Mouse (Mus musculus): ENCODE results near the gene Styxl1. TPM values are rescaled to one million over a fixed set of nuclear protein-coding genes. Genes with fewer than 3 reads are reported as not detected.

Styxl1 gene
- total and polyA plus RNA-seq, 2 experiments from 2014 or later = 0.42 TPM; not detected in 1

GRCm38 (mm10) chr5:135712803-135713202, 65.4 kb downstream of the Styxl1 start:
- peak overlapping the region; percentile 56 for H3K27ac ChIP-seq (ENCODE audit: low read depth)
- TF ChIP-seq EP300 (IDR thresholded peaks at IDR 0.05; ENCODE audit: low read depth) (no peak), CTCF (IDR thresholded peaks at IDR 0.05; ENCODE audit: low read depth) (no peak)
- 45% methylated on average over 4 of the region's 4 CpGs for WGBS

DNA sequence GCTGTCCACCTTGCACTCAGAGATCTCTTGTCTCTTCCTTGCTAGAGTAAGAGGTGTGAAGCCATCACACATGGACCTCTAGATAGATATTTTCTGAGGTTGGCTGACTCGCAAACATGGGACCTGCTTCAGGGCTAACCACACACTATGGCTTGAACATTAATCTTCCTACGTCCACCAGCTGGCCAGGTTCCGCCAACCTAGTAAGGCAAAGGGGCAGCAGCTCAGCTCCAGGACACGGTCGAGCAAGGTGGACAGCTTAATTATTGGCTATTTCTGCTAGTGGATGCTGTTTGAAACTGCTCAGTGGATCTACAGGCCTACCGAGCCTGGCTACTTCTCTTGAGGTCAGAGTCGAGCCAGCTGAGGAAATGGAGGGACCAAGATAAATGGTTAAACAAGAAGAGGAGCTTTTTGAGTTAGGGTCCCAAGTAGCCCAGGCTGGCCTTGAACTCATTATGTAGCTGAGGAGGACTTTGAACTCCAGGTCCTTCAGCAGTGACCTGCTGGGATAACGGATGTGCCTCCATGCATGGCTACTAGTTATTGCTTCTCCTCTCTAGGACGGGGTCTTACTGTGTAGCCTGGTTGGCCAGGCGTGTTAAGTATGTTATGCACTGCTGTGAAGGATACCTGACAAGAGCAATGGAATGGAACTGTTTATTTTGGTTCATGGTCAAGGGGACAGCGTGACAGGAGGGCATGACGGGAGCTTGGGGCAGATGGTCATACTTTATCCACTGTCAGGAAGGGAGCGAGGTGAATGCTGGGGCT, 66.4 kb downstream of the Styxl1 start:
- TF ChIP-seq EP300 (IDR thresholded peaks at IDR 0.05; ENCODE audit: low read depth) (no peak), CTCF (IDR thresholded peaks at IDR 0.05; ENCODE audit: low read depth) (no peak)
- Histone ChIP-seq H3K27me3 (ENCODE audit: control insufficient read depth, insufficient read depth, low read length) (no peaks in the 10 kb centered on the region), H3K4me2 (ENCODE audit: low read depth, low read length) (no peak overlapping the region), H3K27ac (ENCODE audit: low read depth) (no peak overlapping the region), H3K4me1 (ENCODE audit: control insufficient read depth, insufficient read depth) (peaks cover 15% of the 10 kb centered on the region), H3K4me3 (ENCODE audit: low read depth, low read length) (no peak overlapping the region), H3K36me3 (replicated peaks; ENCODE audit: control insufficient read depth, insufficient read depth, low read length) (peaks cover 23% of the 10 kb centered on the region), H3K9me3 (replicated peaks; ENCODE audit: control insufficient read depth, low read length) (no peaks in the 10 kb centered on the region), H3K9ac (replicated peaks; ENCODE audit: low read depth, low read length) (no peak overlapping the region)
- no peak for ATAC-seq (ENCODE audit: insufficient read depth, low read depth)
- 88% methylated on average over 13 of the region's 13 CpGs for WGBS
- no peak for DNase-seq (ENCODE audit: low spot score)

More at GRCm38 (mm10) chr5:135712803-135713202, 65.4 kb downstream of the Styxl1 start:
- H3K36me3 ChIP-seq (replicated peaks; ENCODE audit: control insufficient read depth, insufficient read depth, low read length) = peaks cover 24% of the 10 kb centered on the region
- H3K27me3 ChIP-seq (ENCODE audit: control insufficient read depth, insufficient read depth, low read length) = no peaks in the 10 kb centered on the region
- peaks cover 14% of the 10 kb centered on the region for H3K4me1 ChIP-seq (ENCODE audit: control insufficient read depth, insufficient read depth)
- H3K4me3 ChIP-seq (ENCODE audit: low read depth, low read length) = no peak overlapping the region
- DNase-seq (ENCODE audit: low spot score) (no peak), ATAC-seq (ENCODE audit: insufficient read depth, low read depth) (no peak)
- H3K9ac ChIP-seq (replicated peaks; ENCODE audit: low read depth, low read length) = no peak overlapping the region
- H3K4me2 ChIP-seq (ENCODE audit: low read depth, low read length) = no peak overlapping the region
- no peaks in the 10 kb centered on the region for H3K9me3 ChIP-seq (replicated peaks; ENCODE audit: control insufficient read depth, low read length)

GRCm38 (mm10) chr5:135710599-135711214, 67.5 kb downstream of the Styxl1 start:
- Histone ChIP-seq H3K4me3 (ENCODE audit: low read depth, low read length) (no peak overlapping the region), H3K9me3 (replicated peaks; ENCODE audit: control insufficient read depth, low read length) (no peaks in the 10 kb centered on the region), H3K36me3 (replicated peaks; ENCODE audit: control insufficient read depth, insufficient read depth, low read length) (peaks cover 15% of the 10 kb centered on the region), H3K9ac (replicated peaks; ENCODE audit: low read depth, low read length) (no peak overlapping the region), H3K4me2 (ENCODE audit: low read depth, low read length) (no peak overlapping the region), H3K27me3 (ENCODE audit: control insufficient read depth, insufficient read depth, low read length) (no peaks in the 10 kb centered on the region), H3K27ac (ENCODE audit: low read depth) (no peak overlapping the region), H3K4me1 (ENCODE audit: control insufficient read depth, insufficient read depth) (peaks cover 15% of the 10 kb centered on the region)
- no peak for TF ChIP-seq CTCF (IDR thresholded peaks at IDR 0.05; ENCODE audit: low read depth)
- no peak for TF ChIP-seq EP300 (IDR thresholded peaks at IDR 0.05; ENCODE audit: low read depth)
- ATAC-seq (ENCODE audit: insufficient read depth, low read depth) = no peak
- WGBS = 73% methylated on average over 7 of the region's 7 CpGs
- no peak for DNase-seq (ENCODE audit: low spot score)

DNA sequence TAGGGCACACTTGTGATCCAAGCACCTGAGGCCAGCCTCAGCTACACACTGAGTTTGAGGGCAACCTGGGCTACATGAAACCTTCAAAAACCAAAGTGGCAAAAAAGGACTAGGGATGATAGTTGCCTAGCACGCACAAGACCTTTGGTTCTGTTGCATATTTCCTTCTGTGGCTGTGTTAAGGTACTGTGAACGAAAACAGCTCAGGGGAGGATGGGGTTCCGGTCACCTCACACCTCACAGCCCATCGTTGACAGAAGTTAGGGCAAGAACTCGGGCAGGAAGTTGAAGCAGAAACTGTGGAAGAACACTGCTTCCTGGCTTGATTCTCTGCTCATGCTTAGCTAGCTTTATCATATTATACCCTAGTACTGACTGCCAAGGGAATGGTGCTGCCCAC, 68.5 kb downstream of the Styxl1 start:
- peaks cover 14% of the 10 kb centered on the region for H3K36me3 ChIP-seq (replicated peaks; ENCODE audit: control insufficient read depth, insufficient read depth, low read length)
- no peak overlapping the region for H3K27ac ChIP-seq (ENCODE audit: low read depth)
- 88% methylated on average over 5 of the region's 5 CpGs for WGBS
- peaks cover 15% of the 10 kb centered on the region for H3K4me1 ChIP-seq (ENCODE audit: control insufficient read depth, insufficient read depth)
- no peak overlapping the region for H3K9ac ChIP-seq (replicated peaks; ENCODE audit: low read depth, low read length)
- DNase-seq (ENCODE audit: low spot score) = no peak
- no peak for ATAC-seq (ENCODE audit: insufficient read depth, low read depth)
- H3K4me2 ChIP-seq (ENCODE audit: low read depth, low read length) = no peak overlapping the region
- no peaks in the 10 kb centered on the region for H3K27me3 ChIP-seq (ENCODE audit: control insufficient read depth, insufficient read depth, low read length)
- H3K9me3 ChIP-seq (replicated peaks; ENCODE audit: control insufficient read depth, low read length) = no peaks in the 10 kb centered on the region
- TF ChIP-seq CTCF (IDR thresholded peaks at IDR 0.05; ENCODE audit: low read depth) (no peak), EP300 (IDR thresholded peaks at IDR 0.05; ENCODE audit: low read depth) (no peak)
- no peak overlapping the region for H3K4me3 ChIP-seq (ENCODE audit: low read depth, low read length)

DNA sequence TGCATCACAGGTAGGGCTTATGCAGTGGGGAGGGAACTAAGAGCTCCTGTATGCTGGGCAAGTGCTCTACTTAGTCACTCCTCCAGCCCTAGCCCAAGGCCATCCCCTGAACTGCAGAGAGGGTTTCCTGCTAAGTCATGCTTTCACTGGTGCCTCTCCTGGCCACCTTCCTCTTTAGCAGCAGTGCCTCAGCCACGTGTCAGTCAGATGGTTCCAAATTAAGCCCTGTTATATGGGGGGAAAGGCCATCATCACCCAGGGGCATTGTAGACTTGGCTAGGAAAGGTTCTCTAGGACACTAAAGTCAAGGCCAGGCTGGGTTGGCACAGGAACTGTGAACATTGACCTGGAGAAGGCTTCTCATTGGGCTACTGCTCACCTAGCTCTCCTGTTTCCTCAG, 70.3 kb downstream of the Styxl1 start:
- no peak; the same call in 1 of the 2 replicates for ATAC-seq (ENCODE audit: insufficient read depth, low read depth)
- Histone ChIP-seq H3K27me3 (ENCODE audit: control insufficient read depth, insufficient read depth, low read length) (no peaks in the 10 kb centered on the region), H3K4me3 (ENCODE audit: low read depth, low read length) (no peak overlapping the region), H3K4me2 (ENCODE audit: low read depth, low read length) (no peak overlapping the region), H3K9me3 (replicated peaks; ENCODE audit: control insufficient read depth, low read length) (no peaks in the 10 kb centered on the region), H3K4me1 (ENCODE audit: control insufficient read depth, insufficient read depth) (peaks cover 5% of the 10 kb centered on the region), H3K9ac (replicated peaks; ENCODE audit: low read depth, low read length) (no peak overlapping the region), H3K36me3 (replicated peaks; ENCODE audit: control insufficient read depth, insufficient read depth, low read length) (peaks cover 14% of the 10 kb centered on the region), H3K27ac (ENCODE audit: low read depth) (0 out of 2 replicates have a peak overlapping the region, but pooled peaks have one; percentile 11)
- WGBS = 21% methylated on average over 1 of the region's 1 CpGs
- no peak for TF ChIP-seq EP300 (IDR thresholded peaks at IDR 0.05; ENCODE audit: low read depth)
- TF ChIP-seq CTCF (IDR thresholded peaks at IDR 0.05; ENCODE audit: low read depth) = no peak
- DNase-seq (ENCODE audit: low spot score) = no peak

Data from heart, postnatal 0 days (tissue).